Mouse (Mus musculus): ENCODE measurements around the gene Cacng3. TPM values are rescaled to one million over a fixed set of nuclear protein-coding genes. Genes with fewer than 3 reads are reported as not detected.

Cacng3 gene
- total RNA-seq (2021): 1 to 10 TPM; 5.2 to 6.1 TPM
- long read RNA-seq, experiment 1, transcript Cacng3-201 (4 exons, 2,777 nt): major isoform, 5 of 6 reads
- long read RNA-seq, experiment 1, partial matches to known transcripts: 0 of 6 reads
- long read RNA-seq, experiment 1, other reads (novel, unspliced or antisense): 1 of 6 reads
- long read RNA-seq, experiment 2, transcript Cacng3-201 (4 exons, 2,777 nt): major isoform, 6 of 6 reads
- long read RNA-seq, experiment 2, partial matches to known transcripts: 0 of 6 reads
- long read RNA-seq, experiment 2, other reads (novel, unspliced or antisense): 0 of 6 reads

- no peak for DNase-seq (ENCODE audit: low spot score in 2 of 2)
These were observed at the start of gene Cacng3 for GRCm38 (mm10) chr7:122670442-122670872. Cacng3 (plus strand) TSS chr7:122670492.

GRCm38 (mm10) chr7:122622125-122622774 lies 48.0 kb upstream of the Cacng3 start:
- no peak for DNase-seq (ENCODE audit: low spot score in 2 of 2)

GRCm38 (mm10) chr7:122623753-122624152 lies 46.5 kb upstream of the Cacng3 start:
- no peak for DNase-seq (ENCODE audit: low spot score in 2 of 2)

- no peak for DNase-seq (ENCODE audit: low spot score in 2 of 2)
These were observed 42.2 kb upstream of the Cacng3 start for GRCm38 (mm10) chr7:122628050-122628449.

- DNase-seq (ENCODE audit: low spot score in 2 of 2): no peak
These were observed 39.9 kb upstream of the Cacng3 start for GRCm38 (mm10) chr7:122630386-122630785.

GRCm38 (mm10) chr7:122631151-122631550 lies 39.1 kb upstream of the Cacng3 start:
- DNase-seq (ENCODE audit: low spot score in 2 of 2): no peak

- DNase-seq (ENCODE audit: low spot score in 2 of 2): no peak
These were observed 37.3 kb upstream of the Cacng3 start for GRCm38 (mm10) chr7:122632946-122633345.

GRCm38 (mm10) chr7:122633463-122633862 lies 36.8 kb upstream of the Cacng3 start:
- DNase-seq (ENCODE audit: low spot score in 2 of 2): no peak

GRCm38 (mm10) chr7:122643676-122644075 lies 26.6 kb upstream of the Cacng3 start:
- no peak for DNase-seq (ENCODE audit: low spot score in 2 of 2)

GRCm38 (mm10) chr7:122649306-122649705 lies 21.0 kb upstream of the Cacng3 start:
- DNase-seq (ENCODE audit: low spot score in 2 of 2): no peak

- DNase-seq (ENCODE audit: low spot score in 2 of 2): no peak
These were observed 17.8 kb upstream of the Cacng3 start for GRCm38 (mm10) chr7:122652523-122652922.

- DNase-seq (ENCODE audit: low spot score in 2 of 2): no peak
These were observed 13.6 kb upstream of the Cacng3 start for GRCm38 (mm10) chr7:122656671-122657070.

GRCm38 (mm10) chr7:122657423-122658126 lies 12.7 kb upstream of the Cacng3 start:
- no peak for DNase-seq (ENCODE audit: low spot score in 2 of 2)

- DNase-seq (ENCODE audit: low spot score in 2 of 2): no peak
These were observed 4.8 kb upstream of the Cacng3 start for GRCm38 (mm10) chr7:122665311-122666049.

- no peak for DNase-seq (ENCODE audit: low spot score in 2 of 2)
These were observed 2.4 kb upstream of the Cacng3 start for GRCm38 (mm10) chr7:122667903-122668302.

GRCm38 (mm10) chr7:122670873-122671641 lies 765 bp downstream of the Cacng3 start:
- peak; percentile 81 to 84 for DNase-seq (ENCODE audit: low spot score in 2 of 2)

GRCm38 (mm10) chr7:122672981-122673380 lies 2.7 kb downstream of the Cacng3 start:
- DNase-seq (ENCODE audit: low spot score in 2 of 2): no peak

GRCm38 (mm10) chr7:122675207-122675606 lies 4.9 kb downstream of the Cacng3 start:
- no peak for DNase-seq (ENCODE audit: low spot score in 2 of 2)

- DNase-seq (ENCODE audit: low spot score in 2 of 2): no peak
These were observed 31.5 kb downstream of the Cacng3 start for GRCm38 (mm10) chr7:122701751-122702150.

GRCm38 (mm10) chr7:122702443-122702842 lies 32.2 kb downstream of the Cacng3 start:
- no peak for DNase-seq (ENCODE audit: low spot score in 2 of 2)

GRCm38 (mm10) chr7:122706736-122707135 lies 36.4 kb downstream of the Cacng3 start:
- no peak for DNase-seq (ENCODE audit: low spot score in 2 of 2)

Measured in adrenal gland, postnatal 4 days (tissue).